Mouse (Mus musculus) kidney, postnatal 4 days (tissue): ENCODE measurements around the gene Dhx16.
A peak's percentile ranks its signal among the peaks of the same experiment; 100 is the strongest.
"Not testable (repeated sequence)": the region's sequence is repeated elsewhere in the genome, so short reads cannot be mapped to it uniquely, and the experiment has no call there.

Experiments used
- DNase-seq, 2 experiments: peaks; one replicate each; pipeline ENCODE4 v3.0.0; 2021; ENCODE audit warnings: mixed read lengths in 2 of 2

Dhx16 gene

DNA sequence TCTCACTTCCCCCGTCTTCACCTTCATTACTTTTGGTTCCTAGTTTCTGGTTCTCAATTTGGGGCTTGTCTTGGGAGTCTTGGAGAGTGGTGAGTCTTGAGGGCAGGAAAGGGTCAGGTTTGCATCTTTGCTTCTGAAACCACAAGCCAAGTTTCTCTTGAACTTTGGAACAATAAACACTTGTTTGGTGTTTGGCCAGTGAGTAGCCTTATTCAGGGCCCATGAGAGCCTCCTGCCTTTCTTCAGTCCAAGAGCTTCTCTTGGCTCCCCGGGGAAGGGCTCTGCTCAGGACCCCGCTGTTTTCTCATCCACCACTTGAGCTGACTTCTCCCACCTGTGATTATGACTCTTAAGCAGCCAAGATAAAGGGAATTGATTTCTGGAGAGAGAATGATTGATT, 42.9 kb downstream of the Dhx16 start:
- DNase-seq: no peak

DNA sequence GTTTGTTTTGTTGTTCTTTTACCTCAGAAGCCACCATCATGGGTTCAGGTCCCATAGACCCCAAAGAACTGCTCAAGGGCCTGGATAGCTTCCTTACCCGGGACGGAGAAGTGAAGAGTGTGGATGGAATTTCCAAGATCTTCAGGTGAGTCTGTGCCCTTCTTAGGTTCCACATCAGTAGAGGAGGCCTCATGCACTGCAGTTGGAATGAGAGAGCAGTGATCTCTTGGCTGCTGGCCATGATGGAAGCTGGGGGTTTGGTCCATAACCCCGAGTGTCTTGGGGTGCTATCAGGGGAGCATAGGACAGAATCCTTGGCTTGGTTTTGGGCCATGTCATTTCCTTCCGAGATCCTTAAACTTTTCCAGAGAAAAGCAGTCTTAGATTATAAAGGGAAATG, 43.7 kb downstream of the Dhx16 start:
- DNase-seq: no peak

DNA sequence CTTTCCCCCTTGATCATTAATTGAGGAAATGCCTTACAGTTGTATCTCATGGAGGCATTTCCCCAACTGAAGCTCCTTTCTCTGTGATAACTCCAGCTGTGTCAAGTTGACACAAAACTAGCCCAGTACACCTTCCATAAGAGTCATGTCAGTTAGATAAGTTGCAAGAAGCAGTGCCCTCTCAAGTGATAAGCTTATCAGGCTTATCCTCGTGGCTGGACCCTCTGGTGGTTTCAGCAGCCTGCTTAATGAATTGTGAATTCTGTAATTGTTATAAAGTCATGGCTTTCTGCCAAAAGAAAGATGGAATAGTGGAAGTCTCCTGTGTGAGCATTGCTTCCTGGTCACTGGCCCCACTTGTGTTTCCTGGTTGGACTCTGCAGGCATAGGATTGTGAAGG, 47.9 kb downstream of the Dhx16 start:
- DNase-seq: no peak

DNA sequence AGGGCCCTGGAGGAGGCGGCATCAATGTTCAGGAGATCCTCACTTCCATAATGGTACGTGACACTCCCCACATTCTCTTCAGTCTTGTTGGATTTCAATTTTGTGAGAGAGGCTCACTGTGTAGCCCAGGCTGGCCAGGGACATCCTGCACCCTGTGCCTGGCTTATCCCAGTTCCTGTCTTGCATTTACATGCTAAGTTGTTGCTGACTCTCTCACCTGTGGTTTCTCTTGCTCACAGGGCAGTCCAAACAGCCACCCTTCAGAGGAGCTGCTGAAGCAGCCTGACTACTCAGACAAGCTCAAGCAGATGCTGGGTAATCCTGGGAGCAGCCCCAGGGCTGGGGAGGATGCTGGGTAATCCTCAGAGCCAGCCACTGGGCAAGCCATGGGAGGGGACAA, 49.9 kb downstream of the Dhx16 start:
- no peak for DNase-seq

DNA sequence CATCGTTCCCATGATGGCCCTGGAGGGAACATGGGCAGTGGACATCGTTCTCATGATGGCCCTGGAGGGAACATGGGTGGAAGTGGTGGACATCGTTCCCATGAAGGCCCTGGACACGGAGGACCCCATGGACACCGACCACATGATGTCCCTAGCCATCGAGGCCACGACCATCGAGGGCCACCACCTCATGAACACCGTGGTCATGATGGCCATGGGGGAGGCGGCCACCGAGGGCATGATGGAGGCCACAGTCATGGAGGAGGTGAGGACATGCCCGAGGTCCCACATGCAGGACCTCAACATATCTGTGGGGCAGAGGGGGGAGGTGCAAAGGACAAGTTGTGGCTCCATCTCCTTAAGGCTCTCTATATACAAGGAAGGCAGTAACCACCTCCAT, 51.0 kb downstream of the Dhx16 start:
- DNase-seq: no peak

DNA sequence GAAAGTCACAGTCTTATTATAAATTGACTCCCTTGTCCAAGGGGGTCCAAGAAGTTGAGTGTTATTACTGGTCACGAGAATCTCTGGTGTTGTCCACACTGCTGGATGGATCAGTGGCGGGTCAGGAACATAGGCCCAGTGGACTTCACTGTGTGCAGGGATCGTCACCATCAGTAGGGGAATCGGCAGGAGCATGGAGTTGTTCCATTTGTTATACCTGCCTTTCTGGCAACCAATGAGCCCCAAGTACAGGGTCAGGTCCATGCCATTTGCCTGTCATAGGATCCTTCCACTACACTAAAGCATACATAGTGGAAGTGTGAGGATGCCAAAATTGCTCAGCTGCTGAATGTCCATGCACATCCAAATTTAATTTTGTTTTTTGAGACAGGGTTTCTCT, 53.0 kb downstream of the Dhx16 start:
- no peak for DNase-seq

DNA sequence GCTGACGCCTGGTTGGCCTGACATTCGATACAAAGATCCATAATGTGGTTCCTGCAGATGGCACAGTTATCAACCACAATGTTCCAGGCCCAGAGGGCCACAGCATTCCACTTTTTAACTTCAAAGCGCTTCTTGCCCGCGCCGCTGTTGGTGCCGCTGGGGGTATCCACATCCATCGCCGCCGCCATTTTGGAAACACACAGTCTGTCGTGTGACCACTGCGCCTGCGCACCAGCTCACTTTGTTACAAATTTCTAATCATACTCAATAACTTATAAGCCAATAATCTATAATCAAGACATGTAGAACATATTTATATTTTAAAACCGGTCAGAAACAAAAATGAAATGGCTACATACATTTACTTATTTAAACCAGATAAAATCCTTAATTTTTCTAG, 56.1 kb downstream of the Dhx16 start:
- DNase-seq: not testable (repeated sequence)

DNA sequence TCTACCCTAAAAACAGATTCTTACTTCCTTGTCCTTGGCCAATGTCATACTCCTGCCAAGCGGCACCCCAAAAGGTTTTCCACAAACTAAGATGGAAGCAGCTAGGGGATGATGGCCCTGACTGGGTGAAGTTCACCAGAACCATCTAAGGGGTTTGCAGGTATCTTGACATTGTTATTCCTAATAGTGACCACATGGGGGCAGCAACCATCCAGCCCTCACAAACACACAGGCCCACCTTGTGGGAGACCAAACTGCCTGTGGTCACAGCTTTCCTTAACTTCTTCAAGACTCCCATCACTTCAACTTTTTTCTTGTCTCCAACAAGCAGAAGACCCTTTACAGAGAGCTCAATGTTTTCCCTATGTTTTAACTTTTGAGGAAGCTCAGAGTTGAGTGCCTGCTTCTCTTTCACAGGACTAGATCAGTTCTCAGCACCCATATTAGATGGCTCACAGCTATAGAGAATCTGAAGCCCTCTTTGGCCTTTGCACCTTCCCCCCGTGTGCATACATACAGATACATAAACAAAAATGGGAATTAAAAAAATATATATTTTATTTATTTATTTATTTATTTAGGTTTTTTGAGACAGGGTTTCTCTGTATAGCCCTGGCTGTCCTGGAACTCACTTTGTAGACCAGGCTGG, 58.2 kb downstream of the Dhx16 start:
- peak; percentile 41 to 64 for DNase-seq

DNA sequence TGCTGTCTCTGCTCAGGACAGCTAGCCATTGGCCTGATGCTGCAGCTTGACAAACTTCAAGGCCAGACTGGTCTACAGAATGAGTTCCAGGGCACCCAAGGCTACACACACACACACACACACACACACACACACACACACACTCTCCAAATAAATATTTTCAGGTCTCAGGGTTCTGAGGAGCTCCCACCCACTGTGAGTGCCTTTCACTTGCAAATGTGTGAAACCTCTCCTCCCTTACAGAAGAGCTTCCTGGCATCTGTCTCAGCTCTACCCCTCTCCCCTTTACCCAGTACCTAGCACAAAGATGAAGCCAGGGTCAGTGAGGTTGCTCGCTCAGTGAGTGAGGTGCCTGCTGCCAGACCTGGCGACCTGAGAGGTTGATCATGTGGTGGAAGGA, 59.5 kb downstream of the Dhx16 start:
- no peak for DNase-seq

DNA sequence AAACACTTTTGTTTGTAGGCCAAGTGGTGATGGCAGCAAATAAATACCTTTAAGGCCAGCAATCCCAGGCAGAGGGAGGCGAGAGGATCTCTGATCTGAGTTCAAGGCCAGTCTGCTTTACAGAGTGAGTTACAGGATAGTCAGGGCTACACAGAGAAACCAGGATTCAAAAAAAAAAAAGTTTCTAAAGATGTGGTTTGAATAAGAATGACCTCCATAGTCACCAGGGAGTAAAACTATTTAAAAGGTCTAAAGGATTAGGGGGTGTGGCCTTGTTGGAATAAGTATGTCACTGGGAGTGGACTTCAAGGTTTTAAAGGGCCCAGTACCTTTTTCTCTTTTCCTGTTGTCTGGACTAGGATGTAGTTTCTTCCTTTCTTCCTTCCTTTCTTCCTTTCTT, 60.3 kb downstream of the Dhx16 start:
- no peak for DNase-seq
